Mouse (Mus musculus): Measurements from ENCODE around the gene Olfr47.
"Not testable (repeated sequence)": the region's sequence is repeated elsewhere in the genome, so short reads cannot be mapped to it uniquely, and the experiment has no call there.

Gene Olfr47

DNA sequence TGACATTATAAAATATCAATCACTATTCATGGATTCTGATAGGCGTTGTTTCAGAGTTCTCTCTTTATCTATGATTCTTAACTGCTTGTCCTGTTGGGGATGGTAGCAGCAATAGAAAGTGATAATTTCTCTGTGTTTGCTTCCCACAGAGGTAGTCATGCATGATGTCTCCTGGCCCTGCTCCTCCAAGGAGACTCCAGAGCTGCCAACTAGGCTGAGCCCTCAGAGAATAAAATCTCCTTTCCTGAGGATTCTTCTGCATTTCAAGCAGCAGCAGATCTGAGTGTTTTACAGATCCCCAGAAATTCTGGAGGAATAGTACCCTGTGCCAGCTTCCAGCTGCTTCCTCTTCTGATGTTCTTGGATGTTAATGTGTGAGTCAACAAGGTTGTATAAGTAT, at the start of gene Olfr47:
TSS of gene Olfr47 (plus strand) at position 275 of the 400 bp plus-strand sequence.
- DNase-seq (ENCODE audit: low spot score) = not testable (repeated sequence)

DNA sequence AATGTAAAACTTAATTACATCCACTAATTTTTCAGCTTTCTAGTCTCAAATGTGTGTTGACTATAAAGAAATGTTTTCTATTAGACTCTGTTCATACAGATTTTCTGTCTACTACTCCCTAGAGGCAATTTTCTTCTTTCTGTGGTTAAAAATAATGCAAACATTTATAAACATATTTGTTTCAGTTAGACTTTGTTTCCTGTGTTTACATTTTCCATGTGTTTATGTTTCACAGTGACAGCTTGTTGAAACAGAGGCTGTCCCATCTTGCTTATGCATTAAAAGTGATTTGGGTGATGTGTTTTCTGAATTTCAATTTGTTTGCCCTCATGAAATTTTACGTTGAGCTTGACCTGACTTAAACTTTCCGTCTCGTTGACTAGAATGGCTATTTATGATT, 40.3 kb upstream of the Olfr47 start:
- DNase-seq (ENCODE audit: low spot score) = no peak

DNA sequence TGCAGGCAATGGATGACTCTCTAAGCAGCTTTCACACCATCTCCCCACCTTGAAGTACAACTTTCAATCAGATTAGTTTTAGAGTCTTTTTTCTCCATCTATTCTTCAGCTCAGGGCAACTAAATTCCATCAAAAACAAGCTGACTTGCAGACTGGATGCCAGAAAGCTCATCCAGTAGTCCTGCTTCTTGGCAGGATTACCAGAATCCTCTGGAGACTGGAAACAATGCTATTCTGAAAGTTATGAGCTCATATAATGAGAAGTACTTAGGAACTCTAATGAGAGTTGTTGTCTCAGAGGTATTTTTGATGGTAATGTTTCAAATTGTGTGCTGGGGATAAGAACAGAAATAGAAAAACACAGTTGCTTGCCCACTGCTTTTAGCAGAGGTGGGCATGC, 34.5 kb upstream of the Olfr47 start, which contains the start of gene Olfr435:
TSS of gene Olfr435 (plus strand) at position 366 of the 400 bp plus-strand sequence.
- DNase-seq (ENCODE audit: low spot score) = no peak

DNA sequence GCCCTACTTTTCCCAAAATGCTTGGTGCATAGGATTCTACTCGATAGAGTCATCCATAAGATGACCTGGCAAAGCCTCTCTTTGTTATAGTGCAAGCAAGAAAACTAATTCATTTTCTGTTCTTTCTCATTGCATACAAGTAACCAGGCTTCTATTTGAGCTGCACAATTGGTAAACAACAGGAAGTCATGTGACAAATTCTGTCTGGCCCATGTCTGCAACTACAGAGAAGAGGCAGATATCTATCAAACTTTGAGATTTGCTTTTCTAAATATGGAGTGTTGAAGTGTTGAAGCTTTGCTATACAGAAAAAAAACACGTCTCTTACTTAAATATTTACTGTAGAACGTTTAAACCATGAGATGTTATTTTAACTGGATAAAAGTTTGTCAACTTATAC, 33.2 kb upstream of the Olfr47 start:
- DNase-seq (ENCODE audit: low spot score) = no peak

DNA sequence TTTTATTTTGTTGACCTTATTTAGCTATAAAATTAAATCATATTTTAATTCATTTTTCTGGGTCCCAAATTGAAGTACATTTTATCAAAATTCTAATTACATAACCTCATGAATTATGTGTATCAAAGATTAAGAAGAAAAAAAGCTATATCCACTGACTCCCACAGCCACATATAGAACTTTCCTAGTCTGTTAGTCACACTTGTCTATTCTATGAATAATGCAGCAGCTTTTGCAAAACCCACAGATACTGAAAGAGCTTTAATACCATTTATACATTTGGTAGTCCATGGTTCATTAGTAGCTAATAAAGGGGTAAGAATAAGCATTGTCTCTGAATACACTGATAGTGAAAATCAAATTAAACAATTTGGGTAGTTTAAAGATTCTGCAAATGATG, 28.5 kb upstream of the Olfr47 start:
- no peak for DNase-seq (ENCODE audit: low spot score)

DNA sequence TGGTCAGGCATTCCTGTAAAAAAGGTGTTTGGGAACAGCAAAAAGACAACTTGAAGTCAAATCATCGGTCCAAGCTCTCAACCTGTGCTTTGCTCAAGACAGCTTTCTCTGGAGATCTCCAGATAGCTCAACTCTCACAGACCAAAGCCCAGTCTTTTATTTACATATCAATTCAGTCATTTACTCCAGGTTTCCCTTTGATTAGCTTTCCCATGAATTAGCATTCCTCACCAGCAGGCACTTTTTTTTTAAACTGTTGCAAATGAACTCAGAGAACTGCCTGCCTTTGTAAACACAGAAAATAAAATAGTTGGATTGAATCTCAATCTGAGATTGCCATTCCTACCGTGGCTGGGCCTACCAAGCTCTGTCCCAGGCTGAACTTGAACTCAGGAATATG, 26.0 kb upstream of the Olfr47 start:
- no peak for DNase-seq (ENCODE audit: low spot score)

DNA sequence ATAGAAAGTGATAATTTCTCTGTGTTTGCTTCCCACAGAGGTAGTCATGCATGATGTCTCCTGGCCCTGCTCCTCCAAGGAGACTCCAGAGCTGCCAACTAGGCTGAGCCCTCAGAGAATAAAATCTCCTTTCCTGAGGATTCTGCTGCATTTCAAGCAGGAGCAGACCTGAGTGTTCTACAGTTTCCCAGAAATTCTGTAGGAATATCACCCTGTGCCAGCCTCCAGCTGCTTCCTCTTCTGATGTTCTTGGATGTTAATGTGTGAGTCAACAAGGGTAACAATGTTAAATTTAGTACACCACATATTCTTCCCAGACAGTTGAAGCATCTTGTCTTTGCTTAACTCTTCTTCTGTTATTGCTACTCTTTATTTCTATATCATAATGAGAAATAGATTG, 18.5 kb upstream of the Olfr47 start, which contains the start of gene Olfr434:
TSS of gene Olfr434 (plus strand) at position 149 of the 400 bp plus-strand sequence.
- not testable (repeated sequence) for DNase-seq (ENCODE audit: low spot score)

DNA sequence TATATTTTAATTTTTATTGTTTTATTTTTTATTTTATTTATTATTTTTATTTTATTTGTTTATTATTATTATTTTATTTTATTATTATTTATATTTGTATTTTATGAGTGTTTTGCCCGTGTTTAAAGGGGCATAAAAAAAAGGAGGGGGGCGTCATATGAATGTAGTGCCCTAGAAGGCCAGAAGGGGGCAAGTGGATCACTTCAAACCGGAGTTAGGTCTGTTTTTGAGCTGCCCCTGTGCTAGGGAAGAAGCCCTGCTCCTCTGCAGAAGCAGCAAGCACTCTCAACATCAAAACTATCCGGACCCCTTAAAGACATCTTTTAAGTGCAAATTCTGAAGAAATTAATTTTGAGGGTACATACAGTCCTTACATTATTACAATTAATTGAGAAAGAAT, 10.7 kb downstream of the Olfr47 start:
- peak; percentile 68 for DNase-seq (ENCODE audit: low spot score)

DNA sequence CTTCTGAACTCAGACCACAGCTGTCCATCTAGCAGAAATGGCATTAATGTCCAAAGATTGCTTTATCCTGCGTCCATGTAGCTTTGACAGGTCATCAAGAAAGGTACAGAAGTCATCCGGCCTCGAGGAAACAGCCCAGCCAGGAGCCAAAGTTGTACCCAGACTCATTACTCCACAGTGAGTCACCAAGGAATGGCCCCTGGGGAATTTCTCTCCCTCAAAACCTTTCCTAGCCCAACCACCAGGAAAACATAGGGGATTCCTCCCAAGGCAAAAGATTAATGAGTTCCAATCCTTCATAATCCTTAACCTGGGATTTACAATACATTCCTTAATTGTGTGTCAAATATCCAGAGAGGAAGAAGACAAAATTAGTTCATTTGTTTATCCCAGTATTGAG, 16.1 kb downstream of the Olfr47 start:
- DNase-seq (ENCODE audit: low spot score) = no peak

DNA sequence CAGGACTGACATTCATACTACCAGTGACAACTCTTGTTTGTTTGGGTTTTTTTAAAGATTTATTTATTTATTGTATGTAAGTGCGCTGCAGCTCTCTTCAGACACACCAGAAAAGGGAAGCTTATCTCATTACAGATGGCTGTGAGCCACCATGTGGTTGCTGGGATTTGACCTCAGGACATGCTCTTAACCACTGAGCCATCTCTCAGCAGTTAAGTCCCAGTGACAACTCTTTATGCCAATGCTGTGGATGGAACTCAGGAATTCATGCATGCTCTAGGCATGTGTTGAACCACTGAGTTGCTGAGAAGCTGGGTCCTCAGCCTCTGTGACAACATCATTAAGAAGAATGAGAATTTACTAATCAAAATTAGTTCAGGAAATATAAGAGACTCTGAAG, 21.7 kb downstream of the Olfr47 start:
- no peak for DNase-seq (ENCODE audit: low spot score)

DNA sequence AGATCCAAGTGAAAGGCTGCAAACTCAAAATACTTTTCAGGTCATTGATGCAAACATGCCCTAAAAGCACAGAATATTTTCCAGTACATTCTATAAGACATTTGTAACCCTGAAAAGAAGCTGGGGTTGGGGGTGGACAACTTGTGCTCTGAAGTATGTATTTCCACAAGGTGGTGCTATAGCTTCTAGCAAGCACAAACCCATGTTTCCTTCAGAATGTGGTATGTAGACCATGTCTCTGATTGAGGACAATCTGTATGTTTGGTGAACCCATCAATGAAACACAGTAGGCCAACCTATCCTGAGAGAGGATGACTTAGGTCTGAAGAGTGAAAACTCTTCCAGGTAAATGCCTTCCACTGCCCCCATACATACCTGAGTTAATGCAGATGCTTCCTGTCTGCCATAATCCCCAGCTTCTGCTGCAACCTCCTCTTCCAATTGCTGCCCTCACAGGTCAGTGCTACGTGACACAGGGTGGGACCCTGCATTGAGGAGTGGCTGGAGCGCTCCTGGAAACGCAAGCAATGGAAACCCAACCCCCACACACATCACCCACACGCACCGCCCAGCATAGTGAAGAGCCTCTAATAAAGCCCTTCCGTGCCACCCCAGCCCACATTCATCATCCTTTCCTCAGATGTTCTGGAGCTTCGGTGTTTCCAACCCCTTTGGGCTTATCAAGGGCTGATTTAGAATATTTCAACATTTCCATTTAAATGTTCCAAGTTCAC, 23.0 kb downstream of the Olfr47 start:
- DNase-seq (ENCODE audit: low spot score) = peak; percentile 57

DNA sequence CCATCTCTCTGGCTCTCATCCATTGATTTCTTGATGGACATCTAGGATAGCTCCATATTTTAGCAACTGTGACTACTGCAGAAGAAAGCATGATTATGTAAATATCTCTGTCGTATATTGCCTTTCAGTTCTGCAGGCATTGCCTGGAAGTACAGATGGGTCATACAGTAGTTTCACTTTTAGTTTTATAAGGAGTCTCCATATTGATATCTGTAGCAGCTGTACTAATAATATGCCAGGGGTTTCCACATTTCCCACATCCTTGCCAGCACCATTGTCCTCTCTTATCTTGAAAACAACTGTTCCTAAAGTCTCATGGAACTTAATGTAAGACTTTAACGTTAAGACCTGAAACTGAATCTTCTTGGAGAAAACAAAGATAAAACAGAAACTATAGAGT, 29.4 kb downstream of the Olfr47 start:
- no peak for DNase-seq (ENCODE audit: low spot score)

DNA sequence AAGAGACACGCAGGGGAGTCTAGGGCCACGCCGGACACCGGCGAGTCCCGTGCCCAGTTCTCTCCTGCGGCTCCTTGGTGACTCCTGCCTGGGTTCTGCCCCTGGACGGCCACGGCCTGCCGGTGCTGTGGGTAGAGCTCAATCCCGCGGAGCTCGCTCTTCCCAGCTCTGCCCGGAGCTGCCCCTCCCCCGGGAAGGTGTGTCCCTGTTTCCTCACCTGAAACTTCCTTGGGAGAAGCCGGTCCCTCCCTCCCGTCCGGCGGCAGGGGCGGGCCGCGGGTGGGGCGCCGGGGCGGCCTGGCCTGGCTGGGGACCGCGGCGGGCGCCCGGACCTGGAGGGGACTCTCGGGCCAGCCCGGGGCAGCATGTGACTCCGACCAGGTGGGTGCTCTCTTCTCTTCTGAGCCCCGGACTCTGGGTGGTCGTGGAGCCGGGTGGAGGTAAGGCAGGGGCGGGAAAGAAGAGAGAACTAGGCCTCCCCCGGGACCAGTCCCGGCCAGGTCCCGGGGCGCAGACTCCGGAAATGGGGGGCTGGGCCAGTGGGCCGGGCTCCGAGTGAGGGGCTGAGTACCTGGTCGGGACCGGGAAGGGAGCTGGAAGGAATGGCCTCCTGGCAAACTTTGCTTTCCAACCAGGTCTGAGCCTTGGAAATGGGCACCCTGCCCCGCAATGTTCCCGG, 34.2 kb downstream of the Olfr47 start, which contains the start of gene Arhgef5:
TSS of gene Arhgef5 (plus strand) at position 220 of the 679 bp plus-strand sequence.
- DNase-seq (ENCODE audit: low spot score) = peak; percentile 39

DNA sequence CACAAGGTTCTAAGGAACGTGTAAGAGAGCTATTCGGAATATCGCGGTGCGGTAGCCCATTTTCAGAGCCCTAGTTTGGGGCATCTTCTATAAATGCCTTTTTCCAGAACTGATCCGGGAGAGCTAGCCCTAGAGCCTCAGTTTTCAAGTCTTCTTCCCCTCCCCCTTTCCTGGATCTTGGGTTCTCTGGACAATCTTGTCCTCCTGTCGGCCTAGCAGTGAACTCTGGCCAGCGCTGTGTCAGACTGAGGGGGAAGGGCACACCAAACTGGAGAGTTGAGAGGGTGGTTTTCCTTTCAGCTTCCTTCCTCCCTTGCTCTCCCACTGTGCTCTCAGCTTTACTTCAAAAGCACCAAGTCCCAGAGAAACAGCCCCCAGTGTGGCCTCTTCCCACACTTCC, 35.0 kb downstream of the Olfr47 start:
- DNase-seq (ENCODE audit: low spot score) = peak; percentile 60

DNA sequence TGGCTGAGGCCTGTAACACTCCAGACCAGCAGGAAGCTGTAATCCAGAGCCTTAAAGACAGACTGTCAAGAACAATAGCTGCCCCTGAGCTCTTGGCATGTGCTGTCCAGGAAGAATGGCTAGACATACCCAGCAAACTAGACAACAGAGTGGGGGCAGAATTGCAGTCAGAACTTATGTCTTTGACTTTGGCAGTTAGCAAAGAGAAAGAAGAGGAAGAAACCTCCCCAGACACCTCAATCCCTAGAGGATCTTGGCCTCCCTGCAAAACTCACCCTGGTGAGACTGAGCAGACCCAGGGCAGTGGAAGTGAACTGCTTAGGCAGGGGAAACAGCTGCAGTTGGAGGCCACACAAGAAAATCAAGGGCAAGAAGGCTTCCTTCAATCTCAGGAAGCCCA, 41.3 kb downstream of the Olfr47 start:
- no peak for DNase-seq (ENCODE audit: low spot score)

DNA sequence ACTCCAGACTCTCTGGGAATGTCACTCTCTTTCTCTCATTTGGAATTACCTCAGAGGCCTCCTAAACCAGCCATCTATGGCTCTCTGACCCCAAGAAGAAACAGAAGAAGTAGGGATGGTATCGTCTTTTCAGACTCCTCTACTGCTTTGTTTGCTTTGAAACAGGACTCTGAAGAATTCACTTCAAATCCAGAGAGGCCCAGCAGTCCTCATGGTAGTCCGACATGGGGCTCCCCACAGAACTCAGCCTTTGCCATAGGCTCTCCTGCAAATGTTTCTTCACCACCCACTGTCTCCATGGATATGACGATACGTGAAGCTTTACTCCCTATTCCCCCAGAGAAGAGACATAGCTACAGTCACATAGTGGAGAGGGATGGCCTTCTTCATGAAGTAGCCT, 42.8 kb downstream of the Olfr47 start:
- no peak for DNase-seq (ENCODE audit: low spot score)

DNA sequence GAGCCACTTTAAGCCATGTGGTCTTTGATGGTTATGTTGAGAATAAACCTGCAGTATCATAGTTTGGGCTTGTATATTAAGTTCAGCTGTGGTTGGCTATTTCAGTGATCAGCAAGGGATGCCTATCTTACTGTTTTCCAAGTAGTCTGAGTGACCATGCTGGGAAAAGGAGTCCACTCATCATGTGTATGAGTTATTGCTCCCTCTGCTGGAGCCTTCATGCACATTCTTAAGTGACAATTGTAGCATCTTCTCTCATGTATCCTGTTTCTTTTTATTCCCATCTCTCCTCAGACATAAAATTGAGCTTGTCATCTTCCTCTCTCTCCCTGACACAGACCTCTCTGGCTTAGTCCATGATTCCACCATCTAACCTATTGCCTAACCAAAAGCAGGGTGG, 46.9 kb downstream of the Olfr47 start:
- DNase-seq (ENCODE audit: low spot score) = peak; percentile 31

DNA sequence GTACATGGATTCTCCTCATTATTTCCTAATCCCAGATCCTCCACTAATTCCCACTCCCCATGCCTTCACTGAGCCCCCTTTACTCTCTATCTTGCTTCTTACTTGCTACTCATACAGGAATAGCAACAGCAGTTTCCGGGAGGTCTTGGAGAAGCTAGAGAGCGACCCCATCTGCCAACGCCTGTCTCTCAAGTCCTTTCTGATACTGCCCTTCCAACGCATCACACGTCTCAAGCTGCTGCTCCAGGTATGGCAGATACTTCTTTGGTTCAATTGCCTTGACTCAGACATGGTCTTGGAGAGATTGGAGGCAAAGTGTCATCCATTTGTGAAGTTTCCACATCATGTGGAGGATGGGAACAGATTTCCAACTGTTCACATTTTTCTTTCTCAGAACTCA, 49.2 kb downstream of the Olfr47 start:
- no peak for DNase-seq (ENCODE audit: low spot score)
